Mouse (Mus musculus) embryonic fibroblast, embryonic 13.5 days (primary cell): ENCODE data around the gene Stpg1. TPM values are rescaled to one million over a fixed set of nuclear protein-coding genes. Genes with fewer than 3 reads are reported as not detected.

Experiments used
- H3K27ac ChIP-seq: 2 replicates; pipeline ENCODE4 v1.5.1; 2012; ENCODE audit warnings: low read length, control low read depth, inconsistent platforms; ENCODE audit not compliant: insufficient read depth
- H3K4me1 ChIP-seq: 2 replicates; pipeline ENCODE4 v1.6.1; 2011; ENCODE audit warnings: low read length; ENCODE audit not compliant: control insufficient read depth, insufficient read depth
- H3K4me3 ChIP-seq: 2 replicates; pipeline ENCODE4 v1.5.1; 2011; ENCODE audit warnings: mild to moderate bottlenecking, control low read depth, low read length; ENCODE audit not compliant: insufficient read depth
- CTCF ChIP-seq: IDR thresholded peaks from 2 replicates; pipeline ENCODE4 v1.5.1; 2011; ENCODE audit warnings: mild to moderate bottlenecking, control low read depth, low read length, moderate library complexity, borderline replicate concordance; ENCODE audit not compliant: insufficient read depth
- POLR2A ChIP-seq: IDR thresholded peaks from 2 replicates; pipeline ENCODE4 v1.6.1; 2011; ENCODE audit warnings: low read depth, mild to moderate bottlenecking, control low read depth, low read length, moderate library complexity
- polyA plus RNA-seq: library from polyadenylated mRNA; stranded (reverse); fragments of >200 nt; gene quantifications from 2 replicates; pipeline ENCODE4 v1.2.4, GENCODE M21; 2011; ENCODE audit warnings: low read depth; ENCODE audit not compliant: missing spikeins, insufficient read length

Stpg1 gene
- polyA plus RNA-seq, 1 experiment, result not detected

- no peak overlapping the region for H3K4me3 ChIP-seq
Observed at GRCm38 (mm10) chr4:135508419-135509039, 13.9 kb downstream of the Stpg1 start.

GRCm38 (mm10) chr4:135509515-135509914, 14.9 kb downstream of the Stpg1 start:
- TF ChIP-seq CTCF, result no peak
- H3K4me1 ChIP-seq, result no peaks in the 10 kb centered on the region
- no peak overlapping the region for H3K4me3 ChIP-seq
- H3K27ac ChIP-seq, result no peak overlapping the region

More at GRCm38 (mm10) chr4:135508419-135509039, 13.9 kb downstream of the Stpg1 start:
- Histone ChIP-seq H3K4me1 (no peaks in the 10 kb centered on the region), H3K27ac (no peak overlapping the region)
- TF ChIP-seq POLR2A (no peak), CTCF (peak; percentile 68; the same call in 1 of the 2 replicates)

- no peak overlapping the region for H3K4me3 ChIP-seq
- TF ChIP-seq POLR2A, result no peak
- TF ChIP-seq CTCF, result no peak
- no peaks in the 10 kb centered on the region for H3K4me1 ChIP-seq
- H3K27ac ChIP-seq, result no peak overlapping the region
Observed at GRCm38 (mm10) chr4:135513865-135514264, 19.3 kb downstream of the Stpg1 start.

- Histone ChIP-seq H3K27ac (no peak overlapping the region), H3K4me1 (no peaks in the 10 kb centered on the region), H3K4me3 (no peak overlapping the region)
- no peak for TF ChIP-seq POLR2A
- no peak for TF ChIP-seq CTCF
Observed at GRCm38 (mm10) chr4:135514925-135515324, 20.3 kb downstream of the Stpg1 start.

GRCm38 (mm10) chr4:135516351-135517316, 22.0 kb downstream of the Stpg1 start:
- Histone ChIP-seq H3K4me3 (no peak overlapping the region), H3K4me1 (no peaks in the 10 kb centered on the region), H3K27ac (no peak overlapping the region)
- TF ChIP-seq CTCF (peak; percentile 71; the same call in 1 of the 2 replicates), POLR2A (no peak)

GRCm38 (mm10) chr4:135518135-135518534, 23.5 kb downstream of the Stpg1 start:
- Histone ChIP-seq H3K4me3 (no peak overlapping the region), H3K27ac (no peak overlapping the region), H3K4me1 (no peaks in the 10 kb centered on the region)
- TF ChIP-seq CTCF (no peak), POLR2A (no peak)

- H3K4me1 ChIP-seq, result no peaks in the 10 kb centered on the region
- H3K4me3 ChIP-seq, result no peak overlapping the region
- TF ChIP-seq POLR2A (no peak), CTCF (no peak)
- no peak overlapping the region for H3K27ac ChIP-seq
Observed at GRCm38 (mm10) chr4:135520421-135520820, 25.8 kb downstream of the Stpg1 start.

- Histone ChIP-seq H3K4me1 (no peaks in the 10 kb centered on the region), H3K4me3 (no peak overlapping the region), H3K27ac (no peak overlapping the region)
- TF ChIP-seq POLR2A (no peak), CTCF (no peak)
Observed at GRCm38 (mm10) chr4:135523939-135524338, 29.3 kb downstream of the Stpg1 start.

GRCm38 (mm10) chr4:135525057-135525456, 30.5 kb downstream of the Stpg1 start:
- H3K4me3 ChIP-seq, result no peak overlapping the region
- no peak for TF ChIP-seq POLR2A
- TF ChIP-seq CTCF, result no peak
- H3K4me1 ChIP-seq, result no peaks in the 10 kb centered on the region
- H3K27ac ChIP-seq, result no peak overlapping the region
